Mouse (Mus musculus) embryo, embryonic 10 days (tissue): ENCODE results near the gene Epas1.

Source experiments
- DNase-seq: peaks from one replicate; pipeline ENCODE4 v3.0.0-alpha.2; 2015; ENCODE audit warnings: low spot score

Gene Epas1

DNA sequence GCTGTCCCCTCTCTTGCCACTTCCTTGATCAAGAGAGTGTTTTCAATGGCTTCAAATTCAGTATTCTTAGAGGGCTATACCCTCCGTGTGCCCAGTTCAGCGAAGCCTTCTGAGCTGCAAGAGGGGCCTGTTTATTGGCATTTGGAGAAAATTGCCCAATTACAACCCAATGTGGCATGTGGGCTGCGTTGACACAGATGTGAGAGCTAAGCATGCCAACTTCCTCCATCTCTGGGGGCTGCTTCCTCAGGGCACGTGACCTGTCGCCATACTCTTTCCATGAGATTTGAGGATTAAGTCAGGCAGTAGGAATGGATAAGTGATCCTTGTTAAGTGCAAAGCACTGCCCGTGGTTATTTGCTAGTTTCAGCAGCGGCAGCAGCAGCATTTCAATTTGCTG, 34.3 kb downstream of the Epas1 start:
- DNase-seq, result no peak

DNA sequence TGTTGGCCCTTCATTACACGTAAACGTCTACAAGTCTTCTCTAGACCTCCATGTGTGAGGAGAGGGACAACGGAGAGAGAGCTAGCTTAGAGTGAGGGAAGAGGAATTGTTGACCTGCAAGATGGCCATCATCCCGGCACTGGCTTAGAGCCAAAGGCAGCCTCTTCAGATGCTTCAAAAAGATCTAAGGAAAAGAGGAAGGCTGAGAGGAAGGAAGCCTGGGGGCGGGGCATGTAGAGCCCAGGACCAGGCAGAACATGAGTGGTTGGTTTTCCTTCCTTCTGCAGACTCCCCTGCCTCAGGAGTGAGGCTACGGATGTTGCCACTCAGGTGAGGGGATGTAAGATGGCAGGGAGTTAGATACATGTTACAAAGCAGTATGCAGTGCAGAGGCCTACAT, 34.8 kb downstream of the Epas1 start:
- DNase-seq, result no peak

DNA sequence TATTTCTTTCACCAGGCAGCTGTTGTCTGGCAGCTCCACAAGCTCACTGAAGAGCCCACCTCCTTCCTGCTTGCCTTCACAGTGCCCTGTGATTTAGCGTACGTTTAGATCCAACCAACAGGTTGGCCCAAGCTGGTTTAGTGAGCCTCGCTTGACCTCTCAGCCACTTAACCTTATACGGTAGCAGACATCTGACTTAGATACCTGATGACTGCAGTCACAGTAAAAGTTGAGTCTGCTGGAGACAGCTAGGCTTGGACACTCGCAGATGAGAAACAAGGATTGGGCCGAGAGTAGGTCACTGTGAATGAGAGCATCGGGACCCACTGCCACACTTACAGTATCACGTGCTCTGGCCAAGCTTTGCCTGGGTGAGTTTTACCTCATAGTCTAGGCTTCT, 38.4 kb downstream of the Epas1 start:
- no peak for DNase-seq

DNA sequence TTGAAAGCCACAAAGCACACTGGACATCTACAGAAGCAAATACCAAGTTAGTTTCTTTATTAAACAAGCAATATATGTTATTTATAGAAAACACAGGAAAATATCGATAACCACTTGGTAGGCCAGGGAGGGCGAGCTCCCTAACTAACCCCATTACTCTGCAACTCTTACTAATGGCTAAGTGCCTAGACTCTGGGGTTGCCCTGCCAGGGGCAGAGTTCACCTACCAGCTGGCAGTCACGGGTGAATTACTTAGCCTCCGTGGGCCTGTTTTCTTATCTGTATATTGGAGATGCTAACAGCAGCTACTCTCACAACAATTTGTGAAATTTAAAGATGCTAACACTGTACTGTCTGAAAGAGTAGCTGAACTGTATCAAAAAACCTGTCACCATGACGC, 42.3 kb downstream of the Epas1 start:
- DNase-seq, result no peak

DNA sequence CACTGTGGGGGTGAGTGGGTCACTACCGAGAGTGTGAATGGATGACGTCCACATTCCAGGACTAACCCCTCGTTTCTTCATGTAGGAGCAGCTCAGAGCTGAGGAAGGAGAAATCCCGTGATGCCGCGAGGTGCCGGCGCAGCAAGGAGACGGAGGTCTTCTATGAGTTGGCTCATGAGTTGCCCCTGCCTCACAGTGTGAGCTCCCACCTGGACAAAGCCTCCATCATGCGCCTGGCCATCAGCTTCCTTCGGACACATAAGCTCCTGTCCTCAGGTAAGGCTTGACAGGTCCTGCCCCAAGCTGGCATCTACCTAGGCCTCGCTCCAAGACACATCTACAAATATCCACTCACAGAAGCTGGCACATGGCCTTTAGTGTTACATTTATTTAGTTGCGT, 43.5 kb downstream of the Epas1 start:
- no peak for DNase-seq

DNA sequence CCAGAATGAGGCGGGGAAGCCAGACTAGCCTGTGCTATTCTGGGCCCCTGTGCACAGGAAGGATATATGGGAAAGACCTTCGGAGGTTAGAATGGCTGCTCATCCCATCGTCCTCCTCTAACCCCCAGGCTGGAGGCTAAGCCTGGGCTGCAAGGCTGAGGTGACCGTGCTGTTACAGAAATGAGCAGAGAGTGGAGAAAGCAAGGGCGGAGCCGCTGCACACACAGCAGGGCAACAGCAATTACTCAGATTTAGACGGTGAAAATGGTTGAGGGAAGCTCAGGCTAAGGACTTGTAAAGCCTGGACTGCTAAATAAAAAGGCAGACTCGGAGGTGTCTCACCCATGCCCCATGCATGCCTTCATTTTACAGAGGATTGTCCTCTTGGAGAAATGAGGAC, 45.0 kb downstream of the Epas1 start:
- no peak for DNase-seq

DNA sequence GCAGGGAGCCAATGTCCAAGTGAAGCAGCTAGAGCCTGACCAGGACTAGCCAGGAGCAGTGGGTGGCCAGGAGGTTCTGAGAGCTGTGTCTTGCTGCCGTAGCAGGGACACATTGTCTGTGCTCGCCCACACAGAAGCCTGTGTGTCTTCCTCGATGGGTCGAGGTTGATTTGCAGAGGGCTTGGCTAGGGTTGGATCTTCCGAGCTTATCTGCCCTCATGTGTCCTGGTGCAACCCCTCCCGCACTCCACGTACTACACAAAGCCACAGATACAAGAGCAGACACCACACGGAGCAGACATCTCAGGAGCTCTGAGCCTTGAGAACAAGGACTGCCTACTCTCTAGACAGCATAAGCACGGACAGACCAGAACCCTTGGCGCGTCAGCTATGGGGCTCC, 45.5 kb downstream of the Epas1 start:
- DNase-seq, result no peak

DNA sequence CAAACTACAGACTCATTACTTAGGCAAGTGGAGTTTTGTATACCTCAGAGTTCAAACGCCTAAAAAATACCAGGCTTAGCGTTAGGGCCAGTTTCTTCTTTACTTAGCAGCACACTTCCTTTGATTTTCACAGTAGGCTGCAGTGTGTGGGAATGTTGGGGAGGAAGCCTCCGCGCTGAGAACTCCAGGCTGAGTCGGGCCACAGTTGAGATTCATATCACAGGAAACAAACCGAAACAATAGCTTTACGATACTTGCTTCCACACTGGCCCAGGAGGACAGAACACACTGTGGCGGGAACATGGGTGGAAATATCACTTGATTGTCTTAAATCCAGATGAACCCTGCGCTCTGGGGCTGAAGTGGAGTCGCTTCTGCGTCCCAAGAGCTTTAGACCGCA, 47.0 kb downstream of the Epas1 start:
- DNase-seq, result no peak

DNA sequence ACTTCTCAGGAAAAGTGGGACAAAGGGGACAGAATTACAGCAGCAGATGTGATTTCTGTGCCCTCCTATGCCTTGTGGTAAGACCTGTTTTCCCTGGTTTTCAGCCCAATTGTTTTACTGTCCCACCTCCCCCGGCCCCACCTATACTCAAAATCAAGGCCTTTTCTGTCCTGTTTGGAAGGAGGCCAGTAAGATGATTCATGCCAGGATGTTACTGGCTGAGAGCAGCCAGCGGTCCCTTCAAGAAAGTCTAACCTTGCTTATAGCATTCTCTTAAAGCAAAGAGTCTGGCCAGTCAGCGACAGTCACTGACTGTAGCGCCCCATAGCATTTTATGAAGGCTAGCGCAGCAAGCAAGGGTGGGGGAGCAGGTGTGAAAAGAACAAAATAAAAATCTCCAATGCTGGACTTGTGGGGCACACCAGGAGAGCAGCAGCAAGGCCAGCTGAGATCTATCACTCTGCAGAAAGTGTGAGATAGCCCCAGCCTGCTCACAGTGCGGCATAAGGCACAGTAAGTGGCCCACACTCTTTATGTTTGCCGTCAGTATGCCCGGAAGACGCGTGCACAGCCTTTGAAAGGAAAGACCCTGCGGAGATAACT, 47.8 kb downstream of the Epas1 start:
- DNase-seq, result no peak

DNA sequence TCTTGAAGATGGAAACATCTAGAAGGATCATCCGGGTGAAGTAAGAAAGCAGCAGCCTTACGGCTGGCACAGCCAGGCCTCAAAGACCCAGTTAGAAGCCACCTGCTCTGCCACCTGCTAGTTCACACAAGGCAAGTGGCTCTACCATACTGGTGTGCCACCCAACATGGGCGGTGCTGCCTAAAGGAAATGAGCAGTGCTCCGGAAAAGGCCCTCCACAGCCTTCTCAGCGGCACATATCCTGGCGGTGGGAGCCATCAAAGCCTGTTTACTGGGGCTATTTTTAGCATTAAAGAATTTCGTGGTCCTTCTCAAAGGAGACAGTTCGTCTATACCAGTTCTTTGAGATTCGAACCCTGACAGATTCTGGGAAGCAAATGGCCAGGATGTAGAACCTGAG, 48.4 kb downstream of the Epas1 start:
- DNase-seq, result no peak

DNA sequence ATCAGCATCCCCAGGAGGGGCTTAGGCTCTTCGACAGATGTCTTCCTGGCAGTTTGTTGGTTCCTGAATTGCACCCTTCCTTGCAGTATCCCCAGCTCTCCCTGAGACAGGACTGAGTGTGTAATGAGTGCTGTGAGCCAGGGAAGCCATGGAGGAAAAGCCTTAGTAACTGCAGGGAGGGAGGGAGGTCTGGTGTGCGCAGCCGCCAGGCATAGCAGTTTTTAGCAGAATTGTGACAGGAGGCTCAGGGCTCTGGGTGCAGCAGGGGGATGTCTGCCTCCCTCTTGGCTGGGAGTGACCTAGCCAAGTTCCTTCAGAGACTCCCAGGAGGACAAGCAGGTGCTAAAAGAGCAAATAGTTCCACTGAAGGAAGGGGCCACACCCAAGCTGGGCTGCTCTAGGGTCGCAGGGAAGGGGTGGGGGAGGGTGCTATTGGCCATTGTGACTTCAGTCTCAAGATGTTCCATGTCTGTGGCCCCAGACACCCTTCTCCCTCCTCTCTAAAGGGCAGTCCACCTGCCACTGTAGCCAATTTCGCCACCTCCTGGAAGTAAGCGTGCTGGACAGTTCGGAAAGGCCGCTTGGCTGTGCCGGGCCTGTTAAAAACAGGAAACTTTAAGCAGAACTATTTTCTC, 49.0 kb downstream of the Epas1 start:
- DNase-seq, result peak; percentile 30

DNA sequence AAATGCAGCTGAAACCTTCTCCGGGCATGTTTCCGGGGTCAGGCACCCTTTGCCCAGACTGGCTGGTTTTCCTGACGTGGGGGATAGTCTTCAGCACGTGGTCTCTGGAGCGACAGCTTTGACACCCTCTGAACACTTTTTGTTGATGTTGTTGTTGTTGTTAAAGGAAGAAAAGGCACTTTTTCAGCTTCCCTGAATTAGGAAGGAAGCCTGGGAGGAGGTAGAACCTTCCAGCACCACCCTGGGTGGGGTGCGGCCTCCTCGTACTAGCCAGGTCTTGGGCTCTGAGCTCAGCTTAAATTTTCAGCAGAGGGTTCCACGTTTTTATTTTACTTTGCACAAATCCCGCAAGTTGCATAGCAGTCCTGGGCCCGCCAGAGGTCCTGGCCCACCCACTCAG, 49.6 kb downstream of the Epas1 start:
- no peak for DNase-seq

DNA sequence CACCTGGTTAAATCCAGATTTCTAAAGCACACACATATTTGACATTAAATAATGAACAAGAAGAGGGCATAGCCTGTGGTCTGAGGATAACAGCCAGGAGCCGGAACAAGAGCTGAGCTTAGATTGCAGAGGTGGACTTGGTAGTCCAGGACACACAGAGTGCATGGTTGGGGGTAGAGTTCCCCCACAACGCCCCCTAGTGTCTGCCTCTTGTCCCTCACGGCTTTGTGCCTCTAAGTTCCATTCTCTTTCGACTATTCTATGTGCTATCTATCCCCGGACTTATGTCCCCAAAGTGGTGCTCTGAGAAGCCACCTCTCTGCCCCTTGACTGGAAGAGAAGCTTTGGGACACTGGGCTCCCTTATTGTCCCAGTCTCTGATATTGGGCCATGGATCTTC, 50.2 kb downstream of the Epas1 start:
- DNase-seq, result no peak

DNA sequence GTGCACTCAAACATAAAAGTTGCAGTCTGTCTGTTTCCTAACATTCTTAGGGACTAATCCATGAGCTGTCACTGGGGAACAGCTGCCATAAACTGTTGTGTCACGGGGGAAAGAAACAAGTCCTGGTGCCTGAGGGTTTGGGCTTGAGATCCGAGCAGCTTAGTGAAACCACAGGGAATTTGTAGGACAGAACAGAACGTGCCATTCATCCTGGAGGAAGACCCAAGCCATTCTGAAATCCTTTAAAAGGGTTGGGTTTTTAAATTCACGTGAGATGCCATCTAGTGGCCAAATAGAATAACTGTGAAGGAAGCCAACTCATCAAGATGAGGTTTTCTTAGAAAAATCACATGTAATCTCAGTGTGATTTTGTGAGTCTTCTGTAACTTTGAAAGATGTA, 58.5 kb downstream of the Epas1 start:
- peak; percentile 77 for DNase-seq

DNA sequence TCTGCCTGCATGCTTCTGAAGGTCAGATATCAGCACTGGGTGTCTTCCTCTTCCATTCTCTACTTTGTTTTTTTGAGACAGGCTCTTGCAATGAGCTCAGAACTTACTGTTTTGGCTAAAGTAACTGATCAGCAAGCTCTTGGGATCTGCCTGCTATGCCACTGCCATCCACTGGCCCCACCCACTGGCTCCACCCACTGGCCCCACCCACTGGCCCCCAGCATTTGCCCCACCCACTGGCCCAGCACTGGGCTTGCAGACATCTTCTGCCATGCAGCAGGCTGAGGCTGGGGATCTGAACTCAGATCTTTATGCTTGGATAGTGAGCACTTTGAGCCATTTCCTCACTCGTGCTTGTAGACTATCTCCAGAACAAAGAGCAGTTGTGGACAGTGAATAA, 60.8 kb downstream of the Epas1 start:
- DNase-seq, result peak; percentile 35

DNA sequence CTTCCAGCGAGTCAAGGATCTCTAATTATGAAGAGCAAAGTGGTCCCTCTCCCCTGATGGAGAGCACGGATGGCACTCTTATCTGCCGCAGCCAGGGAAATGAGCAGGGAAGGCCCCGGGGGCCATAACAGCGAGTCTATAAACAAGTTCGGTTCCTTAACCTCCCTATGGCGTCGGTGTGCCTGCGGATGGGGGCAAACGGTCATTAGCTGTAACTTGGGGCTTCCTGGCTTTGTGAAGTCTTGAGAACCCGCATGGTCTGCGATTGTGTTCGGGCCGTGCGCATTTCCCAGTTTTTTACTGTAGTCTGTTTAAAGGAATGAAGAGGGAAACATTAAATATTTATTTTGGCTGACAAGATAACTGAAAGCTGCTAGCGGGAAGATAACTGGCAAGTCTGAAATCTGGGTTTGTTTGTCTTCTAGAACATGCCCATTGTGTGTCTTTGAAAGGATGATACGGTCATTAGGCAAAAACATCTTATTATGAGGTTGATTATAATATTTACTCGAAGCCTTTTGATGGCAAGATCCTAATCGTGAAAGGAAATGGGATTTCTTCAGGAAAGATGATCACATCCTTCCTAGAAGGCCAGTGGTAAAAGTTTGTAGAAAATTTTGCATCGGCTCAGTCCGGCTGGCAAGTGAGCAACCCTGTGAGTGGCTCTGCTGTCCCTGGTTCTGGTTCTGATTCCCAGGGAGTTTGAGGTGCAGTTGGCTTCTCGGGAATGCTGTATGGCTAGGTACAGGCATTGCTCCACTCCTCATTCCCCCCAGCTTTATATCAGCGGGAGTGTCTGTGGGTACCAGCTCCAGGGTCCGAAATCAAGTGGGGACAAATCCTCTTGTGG, 61.7 kb downstream of the Epas1 start:
- DNase-seq, result no peak

DNA sequence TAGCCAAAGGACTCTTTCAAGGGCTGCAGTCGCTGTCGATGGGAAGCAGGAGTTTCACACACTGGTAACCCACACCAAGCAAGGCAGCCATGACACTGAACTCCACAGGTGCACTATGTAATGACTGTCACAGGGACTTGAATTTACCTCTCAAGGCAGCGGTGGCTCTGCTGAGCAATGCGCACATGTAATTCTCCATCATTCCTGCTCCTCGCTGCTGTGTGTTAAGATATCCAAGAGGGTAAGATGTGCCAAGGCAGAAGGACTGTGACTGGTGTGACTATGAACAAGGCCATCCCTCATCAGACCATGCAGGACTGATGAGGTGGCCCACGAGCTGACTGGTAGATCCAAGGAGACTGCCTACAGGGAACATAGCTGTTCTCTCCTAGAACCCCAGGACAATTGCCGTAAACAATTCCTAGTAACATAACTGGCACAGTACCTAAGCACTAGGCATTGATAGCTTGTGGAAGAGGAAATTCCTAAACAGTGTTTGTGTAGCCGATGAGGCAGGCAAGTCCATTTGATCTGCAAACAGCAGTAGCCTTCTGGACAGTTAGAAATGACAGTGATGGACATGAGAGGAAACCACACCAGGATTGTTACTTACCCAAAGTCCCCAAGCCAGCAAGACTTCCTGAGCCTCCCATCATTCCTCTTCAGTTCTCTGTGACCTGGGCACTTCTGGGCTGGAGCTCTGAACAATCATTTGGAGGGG, 68.7 kb downstream of the Epas1 start:
- no peak for DNase-seq

DNA sequence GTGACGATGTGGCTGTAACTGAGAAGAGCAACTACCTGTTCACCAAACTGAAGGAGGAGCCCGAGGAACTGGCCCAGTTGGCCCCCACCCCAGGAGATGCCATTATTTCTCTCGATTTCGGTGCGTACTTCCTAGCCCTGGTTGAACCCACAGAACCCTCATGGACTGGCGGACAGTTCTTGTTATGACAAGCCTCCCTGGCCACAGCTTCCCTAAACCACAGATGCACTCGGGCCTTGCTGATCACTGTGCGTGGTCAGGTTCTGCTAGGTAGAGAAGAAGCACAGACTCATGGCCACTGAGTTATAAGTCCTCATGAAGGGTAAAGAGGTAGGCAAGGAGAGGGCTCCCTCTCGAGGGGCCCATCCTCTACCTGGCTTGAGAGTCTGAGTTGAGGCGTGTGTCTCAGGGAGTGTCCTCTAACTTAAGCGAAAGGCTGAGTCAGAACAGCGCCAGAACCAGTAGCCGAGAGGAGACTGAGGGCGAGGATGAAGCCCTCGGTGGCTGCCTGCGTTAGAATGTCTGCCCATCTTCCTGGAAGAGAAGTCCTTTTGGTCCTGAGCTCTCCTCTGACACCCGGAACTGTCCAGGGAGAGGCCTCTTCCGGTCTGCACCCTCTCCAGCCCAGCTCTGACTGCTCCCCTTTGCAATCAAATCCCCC, 71.1 kb downstream of the Epas1 start:
- DNase-seq, result no peak

DNA sequence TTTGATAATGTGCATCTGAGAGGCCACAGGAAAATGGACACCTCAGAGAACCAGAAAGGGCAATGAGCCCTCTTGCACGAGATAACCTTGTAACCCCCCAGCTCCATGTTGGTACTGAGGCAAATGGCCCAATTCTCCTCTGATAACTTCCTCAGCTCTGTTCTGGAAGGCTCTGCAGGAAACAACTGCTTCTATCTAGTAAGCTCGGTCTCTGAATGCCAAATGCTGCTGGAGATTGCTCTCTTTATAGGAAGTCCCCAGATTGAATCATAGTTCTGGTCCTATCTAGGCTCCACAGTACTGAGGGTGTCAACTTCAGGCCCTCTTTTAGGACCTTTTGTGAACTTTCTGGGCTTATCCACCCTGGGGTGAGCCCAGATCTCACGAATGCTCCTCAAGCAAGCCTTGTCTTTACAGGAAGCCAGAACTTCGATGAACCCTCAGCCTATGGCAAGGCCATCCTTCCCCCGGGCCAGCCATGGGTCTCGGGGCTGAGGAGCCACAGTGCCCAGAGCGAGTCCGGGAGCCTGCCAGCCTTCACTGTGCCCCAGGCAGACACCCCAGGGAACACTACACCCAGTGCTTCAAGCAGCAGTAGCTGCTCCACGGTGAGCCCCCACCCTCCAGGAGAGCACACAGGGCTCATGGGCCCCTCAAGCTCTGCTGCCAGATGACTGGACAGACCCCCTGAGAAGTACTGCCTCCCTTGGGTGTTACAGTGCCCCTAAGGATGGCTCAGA, 71.8 kb downstream of the Epas1 start:
- no peak for DNase-seq

DNA sequence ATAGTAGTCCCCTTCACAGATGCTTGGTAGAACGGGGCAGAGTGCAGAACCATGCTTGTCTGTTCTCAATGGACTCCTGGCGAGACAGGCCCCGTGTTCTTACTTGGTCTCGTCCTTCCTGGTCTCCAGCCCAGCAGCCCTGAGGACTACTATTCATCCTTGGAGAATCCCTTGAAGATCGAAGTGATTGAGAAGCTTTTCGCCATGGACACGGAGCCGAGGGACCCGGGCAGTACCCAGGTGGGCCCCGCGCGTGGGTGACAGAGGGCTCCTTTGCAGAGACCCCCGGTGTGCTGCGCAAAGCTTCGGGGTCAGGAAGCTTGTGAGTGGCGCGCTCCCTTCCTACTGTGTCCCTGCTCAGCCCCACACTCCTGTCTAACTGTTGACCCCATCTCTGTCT, 72.9 kb downstream of the Epas1 start:
- no peak for DNase-seq

DNA sequence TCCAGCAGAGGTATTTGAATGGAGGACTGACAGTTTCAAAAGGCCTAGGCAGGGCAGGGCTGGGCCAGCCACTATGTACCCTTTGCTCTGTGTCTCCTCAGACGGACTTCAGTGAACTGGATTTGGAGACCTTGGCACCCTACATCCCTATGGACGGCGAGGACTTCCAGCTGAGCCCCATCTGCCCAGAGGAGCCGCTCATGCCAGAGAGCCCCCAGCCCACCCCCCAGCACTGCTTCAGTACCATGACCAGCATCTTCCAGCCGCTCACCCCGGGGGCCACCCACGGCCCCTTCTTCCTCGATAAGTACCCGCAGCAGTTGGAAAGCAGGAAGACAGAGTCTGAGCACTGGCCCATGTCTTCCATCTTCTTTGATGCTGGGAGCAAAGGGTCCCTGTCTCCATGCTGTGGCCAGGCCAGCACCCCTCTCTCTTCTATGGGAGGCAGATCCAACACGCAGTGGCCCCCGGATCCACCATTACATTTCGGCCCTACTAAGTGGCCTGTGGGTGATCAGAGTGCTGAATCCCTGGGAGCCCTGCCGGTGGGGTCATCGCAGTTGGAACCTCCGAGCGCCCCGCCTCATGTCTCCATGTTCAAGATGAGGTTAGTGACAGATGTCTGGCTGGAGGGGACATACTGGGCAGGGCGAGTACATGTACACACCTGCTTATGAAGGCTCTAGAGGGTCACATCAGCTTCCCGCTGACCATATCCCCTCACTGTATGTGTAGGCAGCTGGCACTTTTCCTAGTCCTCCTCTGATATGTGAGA, 74.1 kb downstream of the Epas1 start:
- DNase-seq, result no peak
